Mouse (Mus musculus) ovary, postnatal 10 days (tissue): ENCODE results near the gene Psmd8.
"Not testable (repeated sequence)": the region's sequence is repeated elsewhere in the genome, so short reads cannot be mapped to it uniquely, and the experiment has no call there.

Experiments
- DNase-seq: peaks from one replicate; pipeline ENCODE4 v3.0.0; 2022; ENCODE audit warnings: low spot score

Psmd8 gene

DNA sequence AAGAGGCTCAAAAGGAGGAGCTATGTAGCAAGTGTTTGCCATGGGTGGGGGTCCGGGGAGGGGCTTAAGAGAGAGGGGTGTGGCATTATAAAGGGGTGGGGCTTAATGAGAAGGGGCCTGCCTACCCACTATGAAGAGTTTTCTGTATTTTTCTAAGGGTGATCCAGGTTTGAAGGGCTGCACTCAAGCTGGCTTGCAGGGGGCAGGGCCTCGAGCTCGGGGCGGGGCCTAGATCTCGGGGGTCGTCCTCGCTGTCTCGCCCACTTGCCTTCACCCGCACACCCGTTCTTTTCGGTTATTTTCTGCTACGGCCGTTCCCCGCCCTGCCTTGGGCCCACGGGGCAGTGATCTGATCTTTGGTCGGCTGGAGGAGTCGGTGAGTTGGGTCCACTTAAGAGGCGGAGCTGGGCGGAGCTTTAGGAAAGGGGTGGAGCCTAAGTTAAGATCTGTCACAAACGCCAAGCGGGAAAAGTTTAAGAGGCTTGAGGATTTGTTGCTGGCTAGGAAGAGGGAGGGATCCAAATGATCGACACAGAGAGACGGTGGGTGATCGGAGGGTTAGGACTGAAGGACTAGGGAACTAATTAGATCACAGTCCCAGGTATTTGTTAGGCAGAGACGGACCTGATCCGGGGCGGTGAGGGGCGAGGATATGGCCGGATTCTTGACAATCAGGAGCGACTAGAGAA is 10.3 kb downstream of the Psmd8 start, which contains the start of the genes Ggn and Spred3:
TSS of gene Ggn (plus strand) at position 145 of the 689 bp plus-strand sequence.
TSS of gene Spred3 (minus strand) at position 346 of the 689 bp plus-strand sequence.
- DNase-seq, result peak; percentile 39

DNA sequence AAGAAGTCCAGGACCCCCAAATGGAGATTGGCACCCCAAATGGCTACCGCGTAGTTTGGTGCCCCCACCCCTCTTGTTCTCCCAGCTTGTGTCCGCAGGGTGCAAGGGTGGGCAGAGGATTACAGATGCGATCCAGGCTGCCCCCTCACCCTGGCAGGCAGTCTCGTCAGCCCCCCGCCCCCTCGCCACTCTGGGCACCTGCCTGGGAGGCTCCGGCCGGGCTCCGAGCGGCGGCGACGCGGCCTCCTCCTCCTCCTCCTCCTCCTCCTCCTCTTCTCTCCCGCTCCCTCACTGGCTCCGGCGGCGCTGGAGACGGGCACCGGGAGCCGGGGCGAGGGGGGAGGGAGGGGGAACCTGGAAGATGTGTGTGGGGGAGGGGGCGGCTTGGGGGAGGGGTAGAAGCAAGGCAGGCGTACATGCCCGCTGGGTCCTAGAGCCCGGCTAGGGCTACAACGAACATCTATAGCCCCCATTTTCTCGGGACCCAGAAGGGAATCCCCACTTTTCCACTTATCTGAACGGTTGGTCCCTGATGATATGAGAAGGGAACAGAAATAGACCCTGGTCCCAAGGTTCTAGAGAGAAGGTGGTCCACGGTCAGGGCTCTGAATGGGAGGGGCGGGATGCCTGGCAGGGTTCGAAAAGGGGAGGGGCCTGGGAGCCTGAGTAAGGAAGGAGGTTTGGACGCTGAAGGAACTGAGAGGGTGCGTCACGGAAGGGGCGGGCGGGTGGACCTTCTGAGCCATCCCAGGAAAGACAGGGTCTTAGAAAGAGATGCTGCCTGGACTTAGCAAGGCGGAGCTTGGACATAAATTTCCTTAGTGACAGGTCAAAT is 11.1 kb downstream of the Psmd8 start:
- peak; percentile 33 for DNase-seq

DNA sequence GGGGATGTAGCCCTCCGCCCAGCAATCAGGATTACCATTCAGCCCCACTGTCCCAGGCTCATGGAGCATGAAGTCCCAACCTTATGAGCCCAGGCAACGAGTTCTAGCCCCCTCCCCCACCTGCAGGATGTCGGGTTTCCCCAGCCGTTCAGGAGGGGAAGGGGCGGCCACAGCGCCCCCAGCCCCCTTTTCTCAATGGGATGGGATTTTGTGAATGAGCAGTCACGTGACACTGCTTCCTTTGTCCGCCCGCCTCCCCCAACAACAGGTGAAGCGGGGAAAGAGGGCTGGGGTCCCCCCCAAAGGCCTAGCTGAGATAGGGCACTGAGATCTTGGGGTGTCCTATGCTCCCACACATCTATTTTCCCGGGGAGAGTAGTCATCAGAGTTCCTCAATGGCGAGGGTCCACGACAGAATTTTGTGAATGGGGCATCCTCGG is 11.7 kb downstream of the Psmd8 start:
- no peak for DNase-seq

DNA sequence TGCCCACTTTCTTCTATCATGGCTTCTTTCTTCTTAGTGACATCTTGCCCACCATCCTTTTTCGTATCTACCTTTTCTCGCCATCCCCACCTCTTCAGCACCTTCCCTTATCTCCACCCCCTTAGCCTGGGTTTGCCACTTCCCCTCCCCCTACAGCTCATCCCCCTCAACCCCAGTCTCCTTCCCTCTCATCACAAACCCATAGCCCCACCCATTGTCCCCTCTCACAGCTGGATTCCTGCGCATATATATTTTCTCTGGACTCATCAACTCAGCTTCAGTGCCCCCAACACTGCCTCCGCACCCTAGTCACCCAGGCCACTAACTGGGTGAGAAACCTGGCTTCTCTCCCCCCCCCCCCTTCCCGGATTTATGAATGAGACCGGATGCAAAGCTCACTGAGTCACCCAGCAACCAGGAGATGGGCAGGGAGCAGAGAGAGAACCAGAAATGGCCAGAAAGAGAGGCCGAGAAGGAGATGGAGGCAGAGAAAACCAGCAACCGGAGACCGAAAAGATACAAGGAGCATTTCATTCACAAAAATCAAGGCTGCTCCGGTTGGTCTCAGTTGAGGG is 12.3 kb downstream of the Psmd8 start:
- DNase-seq, result no peak

DNA sequence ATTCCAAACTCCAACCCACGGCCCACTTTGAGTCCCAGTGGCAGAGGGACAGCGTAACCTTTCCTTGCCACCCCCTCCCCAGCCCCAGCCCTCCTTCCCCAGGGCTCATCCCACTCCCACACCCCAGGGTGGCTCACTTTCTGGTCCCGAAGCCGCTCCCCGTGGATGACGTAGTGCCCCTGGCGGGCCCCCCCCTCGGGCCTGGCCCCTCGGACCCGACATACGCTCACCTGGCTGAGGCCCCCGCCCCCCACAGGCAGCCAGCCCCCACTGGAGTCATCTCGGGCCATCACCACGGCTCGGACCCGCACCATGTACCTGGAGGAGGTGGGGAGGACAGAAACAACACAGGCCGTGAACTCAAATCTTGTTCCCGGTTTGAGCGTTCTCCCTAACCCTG is 12.8 kb downstream of the Psmd8 start:
- DNase-seq, result no peak

DNA sequence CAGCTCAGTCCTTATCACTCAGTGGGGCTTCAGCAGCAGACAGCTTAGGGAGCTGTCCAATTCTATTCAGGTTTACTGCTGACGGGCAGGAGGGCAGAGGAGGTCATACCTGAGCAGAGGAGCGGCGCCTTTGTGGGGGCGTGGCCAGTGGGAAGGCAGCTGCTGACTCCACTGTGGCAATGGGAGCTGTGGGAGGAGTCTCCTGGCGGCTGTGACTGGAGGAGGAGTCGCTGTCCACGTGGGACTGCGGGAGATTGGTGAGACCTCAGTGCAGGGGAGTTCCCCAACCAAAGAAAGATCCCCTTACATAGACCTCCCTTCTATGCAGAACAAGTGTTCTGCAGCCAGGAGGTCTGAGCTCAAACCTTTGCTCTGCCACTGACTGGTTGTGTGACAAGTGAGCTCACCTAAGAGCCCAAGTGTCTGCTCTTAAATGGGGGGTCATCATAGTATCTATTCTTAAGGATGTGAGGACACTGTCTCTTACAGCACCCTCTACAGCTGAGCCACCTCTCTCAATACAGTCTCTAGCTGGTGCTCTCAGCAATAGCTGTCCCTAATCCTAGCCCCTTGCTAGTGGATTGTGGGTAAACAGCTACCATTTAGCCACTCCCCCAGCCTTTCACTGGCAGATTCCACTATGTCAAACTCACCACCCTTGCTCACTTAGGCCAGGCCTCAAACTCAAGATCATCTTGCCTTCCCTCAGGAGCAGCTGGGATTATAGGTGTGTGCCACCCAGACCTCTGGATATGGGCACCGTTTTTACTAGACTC is 17.6 kb downstream of the Psmd8 start:
- DNase-seq, result no peak

DNA sequence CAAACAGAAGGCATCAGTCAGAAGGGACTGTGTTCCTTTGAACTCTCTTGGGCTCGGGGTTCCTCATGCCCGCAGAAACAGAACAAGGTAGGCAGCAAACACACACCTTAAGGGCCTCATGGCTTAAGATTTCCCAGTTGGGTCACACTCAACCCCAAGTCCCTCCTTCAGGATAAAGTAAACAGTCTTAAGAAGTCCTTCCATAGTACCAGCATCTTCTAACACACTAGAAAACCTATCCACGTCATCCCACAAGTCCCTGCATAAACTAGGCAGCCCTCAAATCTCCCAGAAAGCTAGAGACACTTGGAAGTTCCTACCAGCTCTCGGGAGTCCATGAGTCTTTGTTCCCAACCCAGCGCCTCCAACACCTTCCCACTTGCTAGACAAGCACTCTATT is 18.2 kb downstream of the Psmd8 start:
- no peak for DNase-seq

DNA sequence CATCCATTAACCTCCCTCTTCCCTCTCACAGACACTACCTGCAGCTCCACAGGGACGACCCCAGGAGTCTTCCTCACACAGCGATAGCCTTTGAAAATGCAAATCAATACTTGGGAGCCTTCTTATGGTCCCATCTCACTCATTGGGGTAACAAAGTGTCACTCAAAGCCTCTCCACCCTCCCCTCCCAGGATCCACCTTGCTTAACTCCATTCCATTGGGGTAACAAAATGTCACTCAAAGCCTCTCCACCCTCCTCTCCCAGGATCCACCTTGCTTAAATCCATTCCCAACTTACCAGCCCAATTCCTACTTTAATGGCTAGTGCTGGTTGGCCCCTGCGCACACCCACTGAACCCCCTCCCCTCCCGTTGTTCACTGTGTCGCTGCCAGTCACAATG is 22.2 kb downstream of the Psmd8 start:
- DNase-seq, result no peak

DNA sequence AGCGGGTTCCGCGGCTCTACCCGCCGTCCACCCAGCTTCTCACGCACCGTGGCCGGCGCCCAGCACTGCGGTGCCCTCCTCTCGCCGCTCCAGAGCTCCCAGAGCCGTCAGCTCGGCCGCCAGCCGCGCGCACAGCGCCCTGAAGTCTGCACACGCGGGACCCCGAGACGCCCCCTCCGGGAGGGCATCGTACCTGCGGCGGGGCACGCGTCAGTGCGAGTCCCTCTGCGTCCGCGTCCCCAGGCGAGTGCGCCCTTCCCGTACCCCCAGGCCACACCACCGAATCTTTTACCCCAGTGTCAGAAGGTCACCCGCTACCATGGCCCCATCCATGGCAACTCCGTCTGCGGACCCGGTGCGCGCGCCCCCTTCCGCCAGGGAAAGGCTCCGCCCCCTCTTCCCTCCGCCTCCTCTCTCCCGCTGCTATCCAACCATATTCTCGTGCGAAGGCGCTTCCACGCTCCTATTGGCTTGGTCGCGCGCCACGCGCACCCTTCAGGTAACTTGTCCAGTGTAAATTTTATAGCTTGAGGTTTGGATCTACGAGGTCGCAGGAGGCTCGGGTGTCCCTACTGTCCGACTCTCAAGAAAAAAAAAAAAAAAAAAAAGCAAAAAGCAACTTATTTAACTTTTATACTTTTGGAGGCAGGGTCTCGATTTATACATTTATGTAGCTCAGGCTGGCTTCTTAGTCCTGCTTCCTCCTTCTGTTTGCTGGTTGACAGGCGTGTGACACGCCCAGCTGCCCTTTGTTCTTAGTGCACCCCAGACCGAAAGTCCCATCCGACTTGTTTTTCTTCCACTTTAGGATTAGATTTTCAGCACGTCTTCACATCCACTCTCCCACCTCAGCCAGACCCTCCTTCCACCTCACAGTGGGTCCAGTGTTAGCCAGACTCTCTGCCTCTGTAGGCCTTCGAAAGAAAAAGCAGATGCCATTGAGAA is 24.4 kb downstream of the Psmd8 start, which contains the start of gene Fam98c:
TSS of gene Fam98c (minus strand) at position 397 of the 945 bp plus-strand sequence.
- peak; percentile 56 for DNase-seq

DNA sequence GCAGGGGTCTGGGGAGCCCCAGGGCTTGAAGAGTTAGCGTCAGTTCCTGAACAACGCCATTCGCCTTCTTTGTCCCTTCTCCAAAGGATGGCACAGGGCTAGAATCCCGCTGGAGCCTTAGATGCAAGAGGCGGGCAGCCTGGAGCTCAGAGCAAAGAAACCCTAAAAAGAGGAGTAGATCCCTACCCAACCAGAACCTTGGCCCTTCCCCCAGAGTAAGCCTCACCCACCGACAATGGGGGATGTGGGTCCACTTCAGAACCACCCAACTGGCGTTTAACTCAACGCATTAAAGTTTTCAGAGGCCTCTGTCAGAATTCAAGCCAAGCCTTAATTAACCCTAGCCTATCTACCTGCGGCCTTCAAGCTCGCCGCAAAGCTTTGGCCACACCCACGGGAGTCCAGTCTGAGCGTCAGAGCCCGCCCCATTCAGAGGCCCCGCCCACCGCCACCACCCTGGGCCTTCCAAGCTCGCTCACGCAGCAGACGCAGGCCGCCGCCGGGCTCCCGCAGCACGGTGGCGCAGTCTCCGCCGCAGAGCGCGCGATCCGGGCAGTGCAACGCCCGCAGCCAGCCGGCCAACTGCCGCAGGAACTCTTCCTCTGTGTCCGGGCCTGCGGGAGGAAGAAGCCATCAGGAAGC is 25.2 kb downstream of the Psmd8 start:
- peak; percentile 60 for DNase-seq

DNA sequence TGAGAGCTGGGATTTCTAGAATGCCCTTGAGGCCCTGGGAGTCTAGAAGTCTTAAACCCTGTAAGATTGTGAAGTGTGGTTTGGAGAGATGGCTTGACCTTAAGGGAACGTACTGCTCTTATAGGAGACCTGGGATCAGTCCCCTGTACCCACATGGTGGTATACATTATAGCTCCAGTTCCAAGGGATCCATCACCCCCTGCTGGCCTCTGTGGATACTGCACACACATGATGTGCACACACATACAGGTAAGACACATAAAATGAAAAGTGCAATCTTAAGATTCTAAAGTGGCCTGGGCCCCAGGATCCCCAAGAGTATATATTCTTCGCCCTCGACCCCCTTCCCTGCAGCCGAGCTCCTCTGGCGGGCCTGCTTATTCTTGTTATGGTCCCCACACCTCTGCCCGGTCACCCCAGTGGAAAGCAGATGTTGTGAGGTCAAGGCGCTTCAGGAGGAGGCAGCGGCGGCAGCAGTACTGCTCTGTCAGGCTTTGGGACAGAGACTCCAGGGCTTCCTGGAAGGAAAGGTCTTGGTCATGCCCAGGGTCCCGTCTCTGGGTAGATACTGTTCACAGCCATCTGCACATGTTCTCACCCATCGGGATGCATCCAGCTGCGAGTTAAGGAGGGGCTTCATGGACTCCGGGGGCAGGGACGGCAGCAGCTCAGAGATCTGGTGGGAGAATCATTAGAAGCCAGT is 26.3 kb downstream of the Psmd8 start:
- DNase-seq, result no peak

DNA sequence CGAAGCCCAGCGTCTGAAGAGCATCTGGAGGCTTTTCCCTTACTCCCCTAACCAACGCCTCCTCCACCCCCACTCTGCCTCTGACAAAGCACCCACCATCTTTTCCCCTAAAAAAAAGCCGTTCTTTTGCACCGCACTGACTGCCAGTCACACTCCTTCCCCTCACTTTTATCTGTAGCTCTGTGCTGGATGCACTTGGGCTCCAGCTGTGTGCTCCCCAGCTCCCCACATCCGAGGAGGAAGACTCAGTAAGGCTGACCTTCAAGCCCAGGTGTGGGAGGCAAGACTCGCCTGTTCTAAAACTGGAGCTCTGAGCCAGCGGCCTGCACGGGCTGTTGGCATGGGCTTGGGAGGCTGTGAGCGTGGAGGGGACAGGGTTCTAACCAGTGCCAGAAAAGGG is 29.0 kb downstream of the Psmd8 start:
- no peak for DNase-seq

DNA sequence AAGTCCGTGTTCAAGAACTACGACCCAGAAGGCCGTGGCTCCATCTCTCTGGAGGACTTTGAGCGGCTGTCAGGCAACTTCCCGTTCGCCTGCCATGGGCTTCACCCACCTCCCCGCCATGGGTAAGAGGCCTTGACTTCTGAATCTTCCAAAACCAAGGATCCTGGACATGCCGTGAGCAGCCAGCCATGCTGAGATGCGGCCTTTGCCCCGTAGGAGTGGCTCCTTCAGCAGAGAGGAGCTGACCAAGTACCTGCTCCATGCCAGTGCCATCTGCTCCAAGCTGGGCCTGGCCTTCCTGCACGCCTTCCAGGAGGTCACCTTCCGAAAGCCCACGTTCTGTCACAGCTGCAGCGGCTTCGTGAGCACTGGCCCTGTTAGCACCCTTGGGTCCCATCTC is 31.7 kb downstream of the Psmd8 start:
- no peak for DNase-seq

DNA sequence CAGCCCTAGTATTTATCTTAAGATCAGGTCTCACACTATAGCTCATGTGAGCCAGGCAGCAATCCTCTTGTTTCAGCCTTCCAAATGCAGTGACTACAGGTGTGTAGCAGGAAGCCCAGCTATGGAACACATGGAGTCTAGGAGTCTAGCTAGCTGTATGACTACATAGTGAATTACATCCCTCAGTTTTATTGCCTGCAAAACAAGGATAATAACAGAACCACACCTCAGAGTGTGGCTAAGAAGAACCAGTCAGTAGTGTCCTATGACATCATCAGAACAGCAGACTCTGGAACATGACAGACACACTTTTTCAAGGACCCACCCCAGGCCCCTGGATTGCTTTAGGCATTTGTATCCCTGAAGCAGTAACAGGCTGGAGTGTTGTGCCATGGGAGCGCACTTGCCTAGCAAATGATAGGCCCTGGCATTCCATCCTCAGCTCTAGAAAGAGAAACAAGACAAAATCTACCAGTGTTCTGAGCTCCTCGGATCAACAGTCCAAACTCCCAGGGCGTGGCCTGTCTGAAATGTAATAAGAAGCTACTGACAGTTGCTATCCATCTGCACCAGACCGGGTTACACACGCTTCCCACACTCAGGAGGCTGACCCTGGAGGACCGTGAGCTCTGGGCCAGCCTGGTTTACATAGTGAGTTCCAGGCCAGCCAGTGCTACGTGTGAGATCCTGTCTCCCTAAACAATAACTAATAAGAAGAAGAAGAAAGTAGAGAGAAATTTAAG is 33.7 kb downstream of the Psmd8 start:
- no peak for DNase-seq

DNA sequence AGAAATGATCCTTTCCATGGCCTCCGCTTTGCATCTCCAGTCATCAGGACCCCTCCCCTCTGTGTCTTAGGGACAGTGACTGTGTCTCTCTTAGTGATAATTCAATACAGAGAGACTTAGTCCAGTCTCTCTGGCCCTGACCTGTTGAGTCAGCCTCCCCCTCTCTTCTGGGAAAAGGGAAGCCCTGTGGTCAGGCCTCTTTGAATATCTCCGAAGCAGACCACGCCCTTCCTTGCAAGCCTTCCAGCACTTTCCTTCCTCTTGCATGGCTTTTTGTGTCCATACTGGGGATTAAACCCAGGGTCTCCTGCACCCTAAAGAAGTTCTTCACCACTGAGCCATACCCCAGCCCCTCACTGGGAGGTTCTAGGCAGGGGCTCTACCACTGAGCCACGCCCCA is 36.5 kb downstream of the Psmd8 start:
- DNase-seq, result no peak

DNA sequence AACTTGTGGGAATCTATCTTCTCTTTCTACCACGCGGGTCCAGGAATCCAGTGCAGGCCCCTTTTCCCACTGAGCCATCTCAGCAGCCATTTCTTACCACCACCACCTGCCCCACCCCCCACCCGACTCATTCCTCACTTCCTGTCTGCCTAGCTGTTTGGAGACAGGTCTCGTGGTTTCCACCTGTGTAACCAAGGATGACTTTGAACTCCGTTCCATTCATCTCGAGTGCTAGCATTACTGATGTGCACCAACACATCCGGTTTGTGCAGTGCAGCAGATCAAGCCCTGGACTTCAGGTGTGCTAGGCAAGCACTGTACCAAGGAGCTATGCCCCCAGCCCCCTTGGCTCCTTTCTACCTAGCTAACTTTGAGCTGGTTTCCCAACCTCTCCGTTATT is 39.1 kb downstream of the Psmd8 start:
- no peak for DNase-seq

DNA sequence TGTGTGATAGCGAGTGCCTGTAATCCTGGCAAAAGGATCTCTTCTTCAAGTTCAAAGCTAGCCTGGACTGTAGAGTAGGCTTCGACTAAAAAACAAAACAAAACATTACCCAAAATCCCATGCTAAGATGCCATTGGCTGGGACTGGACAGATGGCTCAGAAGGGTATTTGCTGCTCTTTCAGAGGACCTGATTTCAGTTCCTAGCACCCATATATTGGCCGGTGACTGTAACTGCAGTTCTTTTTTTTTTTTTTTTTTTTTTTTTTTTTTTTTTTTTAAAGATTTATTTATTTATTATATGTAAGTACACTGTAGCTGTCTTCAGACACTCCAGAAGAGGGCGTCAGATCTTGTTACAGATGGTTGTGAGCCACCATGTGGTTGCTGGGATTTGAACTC is 41.3 kb downstream of the Psmd8 start:
- not testable (repeated sequence) for DNase-seq

DNA sequence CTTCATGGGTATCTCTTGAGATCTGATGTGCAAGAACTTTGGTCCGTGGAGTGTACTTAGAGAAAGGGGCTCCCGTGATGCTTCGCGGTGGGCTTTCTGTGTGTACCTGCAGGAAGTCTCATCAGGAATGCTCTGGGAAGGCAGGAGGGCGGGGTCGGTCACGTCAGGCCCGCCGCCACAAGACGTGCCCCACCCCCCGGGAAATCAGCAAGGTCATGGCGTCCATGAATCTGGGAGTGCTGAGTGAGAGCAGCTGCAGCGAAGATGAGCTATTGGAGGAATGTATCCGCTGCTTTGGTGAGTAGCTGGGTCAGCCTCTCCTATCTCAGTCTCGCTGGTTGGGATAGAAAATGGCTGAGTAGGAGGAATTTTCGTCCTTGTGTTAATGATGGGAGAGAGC is 43.1 kb downstream of the Psmd8 start:
- no peak for DNase-seq
